Mouse (Mus musculus) heart, embryonic 14.5 days (tissue): ENCODE measurements around the gene Prss54. TPM values are rescaled to one million over a fixed set of nuclear protein-coding genes. Genes with fewer than 3 reads are reported as not detected.
A peak's percentile ranks its signal among the peaks of the same experiment; 100 is the strongest.

Experiments
- ATAC-seq: fragments of 200-750 bp; cut with Nextera tagmentation; 2 replicates; pipeline ENCODE4 v1.8.0; 2017; ENCODE audit warnings: low read depth, moderate TSS enrichment; ENCODE audit not compliant: insufficient number of reproducible peaks, insufficient read depth, low FRiP score
- H3K27ac ChIP-seq, 2 experiments: fragments of 200-500 bp in 1 of 2; fragments of 300-500 bp in 1 of 2; sonication (generic) in 1 of 2; replicated peaks in 1 of 2; 2 replicates each; pipeline ENCODE4 v1.5.1; 2012 to 2014; ENCODE audit warnings: low read depth in 2 of 2, low read length in 2 of 2, control low read depth in 1 of 2, mild to moderate bottlenecking in 1 of 2, mixed read lengths in 1 of 2; ENCODE audit not compliant: control insufficient read depth in 1 of 2, insufficient read depth in 1 of 2
- H3K27me3 ChIP-seq: fragments of 300-500 bp; sonication (generic); 2 replicates; pipeline ENCODE4 v1.6.1; 2014; ENCODE audit warnings: mild to moderate bottlenecking, low read length, control low read depth; ENCODE audit not compliant: control insufficient read depth, insufficient read depth
- H3K36me3 ChIP-seq: fragments of 300-500 bp; sonication (generic); 2 replicates; pipeline ENCODE4 v1.6.1; 2014; ENCODE audit warnings: mild to moderate bottlenecking, control low read depth, low read length, mixed read lengths; ENCODE audit not compliant: control insufficient read depth, insufficient read depth
- H3K4me1 ChIP-seq, 2 experiments: fragments of 200-500 bp in 1 of 2; fragments of 300-500 bp in 1 of 2; sonication (generic) in 1 of 2; 2 replicates each; pipeline ENCODE4 v1.6.1; 2012 to 2014; ENCODE audit warnings: low read length in 2 of 2, control low read depth in 1 of 2, mixed read lengths in 1 of 2; ENCODE audit not compliant: control insufficient read depth in 2 of 2, insufficient read depth in 2 of 2
- H3K4me2 ChIP-seq: fragments of 300-500 bp; sonication (generic); 2 replicates; pipeline ENCODE4 v1.6.1; 2014; ENCODE audit warnings: mild to moderate bottlenecking, low read length
- H3K4me3 ChIP-seq, 2 experiments: fragments of 200-500 bp in 1 of 2; fragments of 300-500 bp in 1 of 2; sonication (generic) in 1 of 2; 2 replicates each; pipeline ENCODE4 v1.5.1; 2012 to 2014; ENCODE audit warnings: low read length in 2 of 2, mild to moderate bottlenecking in 2 of 2, control low read depth in 1 of 2, low read depth in 1 of 2, moderate library complexity in 1 of 2; ENCODE audit not compliant: control insufficient read depth in 1 of 2, insufficient read depth in 1 of 2
- H3K9ac ChIP-seq: fragments of 300-500 bp; sonication (generic); 2 replicates; pipeline ENCODE4 v1.6.1; 2014; ENCODE audit warnings: mild to moderate bottlenecking, low read length
- H3K9me3 ChIP-seq: fragments of 300-500 bp; sonication (generic); 2 replicates; pipeline ENCODE4 v1.6.1; 2016; ENCODE audit warnings: low read length, control low read depth; ENCODE audit not compliant: control insufficient read depth
- WGBS: fragments of 180-500 bp; shearing (Covaris S2); extraction: QIAGEN DNeasy Blood & Tissue Kit; methylation state at CpG from one replicate; pipeline ENCODE4 v1.1.7; 2014; 5-methylcytosine and 5-hydroxymethylcytosine counted together
- polyA plus RNA-seq: library from polyadenylated mRNA; unstranded; fragments of >200 nt; fragmentation: Nextera tagmentation; extraction: Ambion mirVana; gene quantifications from 2 replicates; pipeline ENCODE4 v1.2.1, GENCODE M21; 2014

The Prss54 gene
- polyA plus RNA-seq, 1 experiment from 2014 or later = not detected

GRCm38 (mm10) chr8:95539487-95539886 lies 36.7 kb downstream of the Prss54 start:
- Histone ChIP-seq H3K9me3 (0 out of 2 replicates have a peak, but pooled peaks cover 3% of the 10 kb centered on the region), H3K9ac (no peak overlapping the region), H3K4me1 (no peaks in the 10 kb centered on the region), H3K4me2 (no peak overlapping the region), H3K36me3 (no peaks in the 10 kb centered on the region), H3K27ac (no peak overlapping the region), H3K27me3 (no peaks in the 10 kb centered on the region), H3K4me3 (no peak overlapping the region)
- WGBS = 72% methylated on average over 5 of the region's 5 CpGs
- ATAC-seq = no peak

GRCm38 (mm10) chr8:95533584-95534387 lies 42.4 kb downstream of the Prss54 start, which contains the start of gene Ccdc113:
TSS of gene Ccdc113 (plus strand) at chr8:95534085.
- H3K9ac ChIP-seq = peak within 1 kb of the TSS; percentile 57
- peak within 1 kb of the TSS in 1 of 2 experiments; percentile 39; a peak in 1 of 4 replicates for H3K27ac ChIP-seq
- peak within 1 kb of the TSS; percentile 46 to 53 for H3K4me3 ChIP-seq
- no peaks in the 10 kb centered on the region for H3K4me1 ChIP-seq
- H3K36me3 ChIP-seq = no peaks in the 10 kb centered on the region
- WGBS = 7% methylated on average over 33 of the region's 33 CpGs
- H3K27me3 ChIP-seq = no peaks in the 10 kb centered on the region
- peak; percentile 81 for ATAC-seq
- no peaks in the 10 kb centered on the region for H3K9me3 ChIP-seq
- H3K4me2 ChIP-seq = peak within 1 kb of the TSS; percentile 71

- Histone ChIP-seq H3K27me3 (no peaks in the 10 kb centered on the region), H3K9ac (no peak overlapping the region), H3K9me3 (no peaks in the 10 kb centered on the region), H3K36me3 (no peaks in the 10 kb centered on the region), H3K4me3 (no peak overlapping the region), H3K4me1 (no peaks in the 10 kb centered on the region), H3K27ac (no peak overlapping the region), H3K4me2 (no peak overlapping the region)
- ATAC-seq = no peak
- WGBS = 68% methylated on average over 4 of the region's 4 CpGs
These were observed 43.9 kb downstream of the Prss54 start for GRCm38 (mm10) chr8:95532206-95532605.

- no peaks in the 10 kb centered on the region for H3K4me1 ChIP-seq
- H3K9ac ChIP-seq = no peak overlapping the region
- H3K36me3 ChIP-seq = no peaks in the 10 kb centered on the region
- no peaks in the 10 kb centered on the region for H3K27me3 ChIP-seq
- no peak overlapping the region for H3K4me3 ChIP-seq
- H3K4me2 ChIP-seq = no peak overlapping the region
- no peak overlapping the region for H3K27ac ChIP-seq
- WGBS = 64% methylated on average over 9 of the region's 9 CpGs
- ATAC-seq = no peak
- H3K9me3 ChIP-seq = no peaks in the 10 kb centered on the region
These were observed 47.3 kb downstream of the Prss54 start for GRCm38 (mm10) chr8:95528750-95529310.

- Histone ChIP-seq H3K9ac (no peak overlapping the region), H3K27ac (no peak overlapping the region), H3K4me3 (no peak overlapping the region), H3K9me3 (no peaks in the 10 kb centered on the region), H3K4me2 (no peak overlapping the region), H3K4me1 (no peaks in the 10 kb centered on the region), H3K36me3 (no peaks in the 10 kb centered on the region), H3K27me3 (no peaks in the 10 kb centered on the region)
- WGBS = 86% methylated on average over 10 of the region's 10 CpGs
- no peak for ATAC-seq
These were observed 47.9 kb downstream of the Prss54 start for GRCm38 (mm10) chr8:95528194-95528593.

- Histone ChIP-seq H3K4me2 (no peak overlapping the region), H3K36me3 (no peaks in the 10 kb centered on the region), H3K27ac (no peak overlapping the region), H3K27me3 (no peaks in the 10 kb centered on the region), H3K4me1 (no peaks in the 10 kb centered on the region), H3K4me3 (no peak overlapping the region), H3K9me3 (no peaks in the 10 kb centered on the region), H3K9ac (no peak overlapping the region)
- WGBS = 66% methylated on average over 4 of the region's 4 CpGs
- ATAC-seq = no peak
These were observed 52.1 kb downstream of the Prss54 start for GRCm38 (mm10) chr8:95523991-95524390.

GRCm38 (mm10) chr8:95516928-95517327 lies 59.2 kb downstream of the Prss54 start:
- peaks cover 0 to 2% of the 10 kb centered on the region in 2 experiments; a peak in 2 of 4 replicates for H3K4me1 ChIP-seq
- H3K4me3 ChIP-seq = no peak overlapping the region
- 90% methylated on average over 6 of the region's 6 CpGs for WGBS
- H3K36me3 ChIP-seq = no peaks in the 10 kb centered on the region
- H3K4me2 ChIP-seq = no peak overlapping the region
- no peak overlapping the region for H3K9ac ChIP-seq
- ATAC-seq = no peak
- H3K9me3 ChIP-seq = no peaks in the 10 kb centered on the region
- no peaks in the 10 kb centered on the region for H3K27me3 ChIP-seq
- H3K27ac ChIP-seq = no peak overlapping the region
